Mouse (Mus musculus): ENCODE results near the gene Magel2. TPM values are rescaled to one million over a fixed set of nuclear protein-coding genes. Genes with fewer than 3 reads are reported as not detected.
A peak's percentile ranks its signal among the peaks of the same experiment; 100 is the strongest.

Magel2 gene
- total RNA-seq (2021): 1 to 10 TPM; 1.6 to 3.1 TPM

DNA sequence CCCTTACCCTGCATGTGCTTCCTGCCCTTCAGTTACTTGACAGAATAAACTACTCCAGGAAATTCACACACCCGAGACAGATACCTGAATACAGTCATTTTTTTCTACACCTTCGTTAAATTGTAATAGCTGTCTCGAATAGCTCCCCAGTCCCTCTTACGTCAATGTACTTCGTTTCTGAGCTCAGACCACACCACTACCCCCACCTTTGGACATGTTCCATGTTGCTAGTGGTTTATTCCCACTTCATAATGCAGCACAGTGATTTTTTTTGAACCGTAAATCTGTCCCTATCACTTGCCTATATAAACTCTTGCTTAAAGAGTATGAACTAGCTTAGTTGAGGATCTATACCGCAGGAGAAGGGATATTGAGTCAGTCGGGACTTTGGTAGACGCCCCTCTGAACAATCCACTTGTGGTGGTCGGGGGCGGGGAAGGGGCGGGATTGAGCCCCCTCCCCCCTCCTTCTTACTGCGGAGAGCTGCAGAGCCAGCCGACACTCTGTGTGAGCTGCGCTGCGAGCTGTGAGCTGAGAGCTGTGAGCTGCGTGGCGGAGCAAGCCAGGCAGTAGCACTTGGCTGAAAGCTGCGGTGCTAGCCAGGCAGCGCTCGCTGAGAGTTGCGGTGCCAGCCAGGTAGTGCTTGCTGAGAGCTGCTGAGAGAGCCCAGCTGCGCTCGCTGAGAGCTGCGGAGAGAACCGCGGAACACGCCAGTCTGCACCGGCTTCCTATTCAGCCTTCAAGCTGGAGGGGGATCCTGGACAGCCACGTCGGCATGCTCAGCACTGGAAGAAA is at the start of gene Magel2:
Gene Magel2, plus strand, starts transcription at position 501 of the 795 bp plus-strand sequence.
- peak; percentile 33 to 39 for DNase-seq (ENCODE audit: low spot score in 2 of 2)
- intact Hi-C loops (cut with DNase I): no loop called here

DNA sequence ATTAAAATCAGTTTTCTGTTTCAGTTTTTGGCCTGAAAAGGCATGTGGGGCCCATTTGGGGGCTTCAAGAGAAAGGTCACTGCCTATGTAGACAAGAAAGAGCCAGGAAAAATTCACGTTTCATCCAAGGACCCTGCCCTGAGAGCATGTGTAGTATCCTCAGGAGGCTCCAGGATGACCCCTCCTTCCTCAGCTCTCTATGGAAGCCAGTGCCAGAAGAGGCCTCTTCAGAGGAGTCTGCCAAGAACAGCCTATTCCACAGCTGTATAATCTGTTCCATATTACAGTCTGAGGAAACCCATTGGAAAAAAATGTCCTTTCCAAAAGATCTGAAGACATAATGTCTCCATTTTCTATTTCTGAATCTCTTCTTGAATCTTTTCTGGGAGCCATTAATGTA is 31.4 kb upstream of the Magel2 start:
- intact Hi-C loops (cut with DNase I): no loop called here
- no peak for DNase-seq (ENCODE audit: low spot score in 2 of 2)

DNA sequence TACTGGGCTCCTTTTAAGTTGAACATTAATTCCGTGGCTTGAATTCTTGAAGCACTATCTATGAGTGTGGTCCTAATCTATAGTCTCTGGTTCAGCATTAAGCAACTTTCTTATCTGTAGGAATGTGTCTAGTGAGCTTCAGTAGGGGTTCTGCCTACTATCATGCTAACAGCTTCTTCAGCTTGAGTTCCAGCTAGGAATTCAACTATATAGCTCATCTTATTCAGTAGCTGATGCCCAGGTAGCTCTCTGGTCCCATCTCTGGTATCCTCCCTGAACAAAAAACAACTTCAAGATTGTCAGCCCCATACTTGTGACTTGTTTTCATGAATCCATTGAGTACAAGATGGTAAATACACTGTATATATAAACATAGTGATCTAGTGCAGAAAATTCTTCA is 30.5 kb upstream of the Magel2 start, which contains the start of gene Ndn:
Gene Ndn, plus strand, starts transcription at position 301 of the 400 bp plus-strand sequence.
- no peak for DNase-seq (ENCODE audit: low spot score in 2 of 2)
- intact Hi-C loops (cut with DNase I): no loop called here

DNA sequence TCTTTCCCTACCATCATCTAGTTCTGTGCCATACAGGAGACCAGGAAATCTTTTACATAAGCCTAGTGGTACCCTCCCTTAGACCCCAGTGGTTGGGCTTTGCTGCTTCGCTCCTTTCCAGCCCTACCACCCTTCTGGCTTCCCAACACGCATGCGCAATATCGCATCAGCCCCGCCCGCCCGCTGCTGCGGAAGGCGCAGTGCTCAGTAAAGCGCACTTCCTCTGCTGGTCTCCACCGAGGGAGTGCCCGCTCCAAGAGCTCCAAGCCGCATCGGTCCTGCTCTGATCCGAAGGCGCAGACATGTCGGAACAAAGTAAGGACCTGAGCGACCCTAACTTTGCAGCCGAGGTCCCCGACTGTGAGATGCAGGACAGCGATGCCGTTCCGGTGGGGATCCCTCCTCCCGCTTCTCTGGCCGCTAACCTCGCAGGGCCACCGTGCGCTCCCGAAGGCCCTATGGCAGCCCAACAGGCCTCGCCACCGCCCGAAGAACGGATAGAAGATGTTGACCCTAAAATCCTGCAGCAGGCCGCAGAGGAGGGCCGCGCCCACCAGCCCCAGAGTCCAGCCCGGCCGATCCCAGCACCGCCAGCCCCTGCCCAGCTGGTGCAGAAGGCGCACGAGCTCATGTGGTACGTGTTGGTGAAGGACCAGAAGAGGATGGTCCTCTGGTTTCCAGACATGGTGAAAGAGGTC is 28.6 kb upstream of the Magel2 start:
- intact Hi-C loops (cut with DNase I): no loop called here
- peak; percentile 78 to 83 for DNase-seq (ENCODE audit: low spot score in 2 of 2)

DNA sequence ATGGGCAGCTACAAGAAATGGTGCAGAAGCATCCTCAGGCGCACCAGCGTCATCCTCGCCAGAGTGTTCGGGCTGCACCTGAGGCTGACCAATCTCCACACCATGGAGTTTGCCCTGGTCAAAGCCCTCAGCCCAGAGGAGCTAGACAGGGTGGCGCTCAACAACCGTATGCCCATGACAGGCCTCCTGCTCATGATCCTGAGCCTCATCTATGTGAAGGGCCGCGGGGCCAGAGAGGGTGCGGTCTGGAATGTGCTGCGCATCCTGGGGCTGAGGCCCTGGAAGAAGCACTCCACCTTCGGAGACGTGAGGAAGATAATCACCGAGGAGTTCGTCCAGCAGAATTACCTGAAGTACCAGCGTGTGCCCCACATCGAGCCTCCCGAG is 28.0 kb upstream of the Magel2 start:
- peak in 1 of 2 experiments; percentile 3 for DNase-seq (ENCODE audit: low spot score in 2 of 2)
- intact Hi-C loops (cut with DNase I): no loop called here

DNA sequence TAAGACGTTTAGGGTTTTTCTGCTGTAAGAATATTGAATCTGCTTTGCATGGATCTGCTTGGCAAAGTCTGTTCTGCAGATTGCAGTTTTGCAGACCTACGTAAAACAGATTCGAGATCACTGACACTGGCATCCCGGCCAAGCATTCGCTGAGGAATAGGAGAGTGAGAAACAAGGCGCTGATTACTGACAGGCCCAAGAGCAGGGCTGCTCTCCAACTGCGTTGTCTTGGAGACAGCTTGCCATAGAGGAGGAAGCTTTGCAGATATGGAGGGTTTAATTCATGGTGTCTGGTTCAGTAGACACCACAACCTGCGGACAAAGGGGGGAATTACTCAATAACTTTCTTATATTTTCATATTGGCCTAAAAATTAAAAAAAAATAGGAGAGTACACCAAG is 25.5 kb upstream of the Magel2 start:
- peak in 1 of 2 experiments; percentile 2 for DNase-seq (ENCODE audit: low spot score in 2 of 2)
- intact Hi-C loops (cut with DNase I): no loop called here

DNA sequence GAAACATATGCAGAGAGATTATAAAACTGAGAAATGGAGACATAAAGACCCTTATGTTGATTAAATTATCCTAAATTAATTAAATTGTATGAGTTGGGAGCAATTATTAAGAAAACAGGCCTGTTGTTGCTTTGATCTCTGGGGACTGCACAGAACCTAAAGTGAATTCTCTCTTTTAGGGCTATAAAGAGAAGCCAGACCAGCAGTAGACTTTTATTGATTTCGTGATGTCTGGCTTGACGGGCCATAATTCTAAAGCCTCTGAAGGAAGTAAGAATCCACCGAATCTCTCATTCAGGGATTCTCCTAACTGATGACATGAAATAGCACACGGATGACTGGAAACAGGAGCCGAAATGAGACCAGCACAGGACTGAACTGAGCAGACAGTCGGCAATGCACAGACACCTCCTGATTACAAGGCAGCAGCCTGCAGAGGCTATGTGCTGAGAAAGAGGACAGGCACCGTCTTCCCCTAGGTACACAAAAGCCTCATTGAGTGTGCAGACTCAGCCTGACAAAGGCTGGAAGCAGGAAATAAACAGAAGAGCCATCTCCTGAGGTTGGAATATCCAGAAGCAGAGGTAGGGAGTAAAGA is 11.7 kb upstream of the Magel2 start:
- DNase-seq (ENCODE audit: low spot score in 2 of 2): no peak
- intact Hi-C loops (cut with DNase I): no loop called here

DNA sequence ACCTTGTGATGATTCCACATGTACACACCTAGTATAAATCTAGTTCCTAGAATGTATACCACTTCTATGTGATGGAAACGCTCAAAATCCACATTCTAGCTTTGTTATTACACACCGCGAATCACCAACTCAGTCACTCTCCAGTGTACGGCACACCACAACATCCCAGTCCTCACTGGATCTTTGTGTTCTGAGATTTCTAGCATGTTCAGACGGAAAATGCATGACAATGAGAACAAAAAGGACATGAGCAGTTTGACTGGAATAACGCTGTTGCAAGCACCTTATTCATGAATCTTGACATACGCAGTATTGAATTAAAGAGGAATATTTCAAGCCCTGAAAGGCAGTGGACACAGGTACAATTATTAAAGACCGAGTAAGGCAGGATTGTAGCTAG is 10.1 kb upstream of the Magel2 start:
- intact Hi-C loops (cut with DNase I): no loop called here

DNA sequence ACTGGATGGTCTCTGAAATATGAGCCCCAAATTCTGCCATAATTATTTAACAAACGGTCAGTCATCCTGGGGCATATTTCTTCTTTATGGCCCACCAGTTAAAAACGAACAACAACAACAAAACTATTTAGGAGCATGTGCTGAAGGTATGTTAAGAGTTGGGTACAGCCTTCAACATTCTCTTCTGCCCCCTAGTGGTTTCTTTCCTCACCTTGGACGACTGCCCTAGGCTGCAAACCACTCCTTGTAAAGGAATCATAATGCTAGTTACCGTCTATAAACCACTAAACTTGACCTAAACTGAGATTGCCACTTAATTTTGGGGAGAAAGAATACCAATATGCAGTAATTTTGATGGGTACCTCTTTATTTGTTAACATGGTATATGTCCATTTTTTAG is 1.2 kb upstream of the Magel2 start:
- intact Hi-C loops (cut with DNase I): no loop called here
- DNase-seq (ENCODE audit: low spot score in 2 of 2): no peak

More for the DNA sequence above, 10.1 kb upstream of the Magel2 start:
- no peak for DNase-seq (ENCODE audit: low spot score in 2 of 2)

DNA sequence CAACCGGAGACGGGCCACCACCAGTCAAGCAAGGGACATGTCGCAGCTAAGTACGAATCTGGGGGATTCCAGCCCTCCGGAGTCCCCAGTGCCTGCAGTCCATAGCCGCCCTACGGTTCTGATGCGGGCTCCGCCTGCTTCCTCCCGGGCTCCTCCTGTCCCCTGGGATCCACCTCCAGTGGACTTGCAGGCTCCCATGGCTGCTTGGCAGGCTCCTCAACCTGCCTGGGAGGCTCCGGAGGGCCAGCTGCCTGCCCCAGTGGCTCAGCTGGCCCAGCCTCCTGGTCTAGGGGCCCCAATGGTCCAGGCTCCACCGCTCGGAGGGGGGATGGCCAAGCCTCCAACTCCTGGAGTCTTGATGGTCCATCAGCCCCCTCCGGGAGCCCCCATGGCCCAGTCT is 503 bp downstream of the Magel2 start:
- peak in 1 of 2 experiments; percentile 6 for DNase-seq (ENCODE audit: low spot score in 2 of 2)
- intact Hi-C loops (cut with DNase I): no loop called here

DNA sequence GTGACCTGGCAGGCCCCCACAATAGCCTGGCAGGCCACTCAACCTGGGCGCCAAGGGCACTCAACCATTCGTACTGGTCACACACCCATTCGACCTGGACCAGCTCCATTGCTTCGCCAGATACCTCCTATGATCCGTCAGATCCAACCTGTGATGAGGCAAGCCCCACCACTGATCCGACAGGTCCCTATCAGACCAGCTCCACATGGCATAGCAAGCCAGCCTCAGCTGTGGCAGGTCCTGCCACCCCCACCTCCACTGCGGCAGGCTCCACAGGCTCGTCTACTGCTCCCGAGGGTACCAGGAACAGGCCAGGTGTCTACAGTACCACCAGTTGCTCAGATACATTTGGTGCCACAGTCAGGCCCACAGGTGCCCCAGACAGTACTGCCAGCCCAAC is 1.7 kb downstream of the Magel2 start:
- DNase-seq (ENCODE audit: low spot score in 2 of 2): no peak
- intact Hi-C loops (cut with DNase I): no loop called here

DNA sequence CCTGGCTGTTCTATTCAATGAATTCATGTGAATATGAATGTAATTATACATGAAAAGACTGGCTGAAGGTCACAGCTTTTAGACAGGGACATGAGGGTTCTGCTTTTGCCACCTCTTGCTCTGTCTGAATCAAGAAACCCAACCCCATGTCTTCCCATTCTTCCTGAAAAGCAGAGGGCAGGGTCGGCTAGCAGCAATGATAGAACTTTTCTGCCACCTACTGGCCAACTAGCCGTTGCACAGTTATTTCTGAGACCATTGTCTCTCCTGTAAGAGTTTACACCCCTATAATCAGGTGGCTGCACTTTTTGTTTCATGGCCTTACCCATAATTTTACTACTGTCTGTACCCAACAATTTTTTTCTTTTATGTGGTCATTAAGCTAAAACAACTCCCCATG is 5.6 kb downstream of the Magel2 start:
- intact Hi-C loops (cut with DNase I): loop anchor here (2.0 kb wide), 1 partner anchor 156 kb away; no protein-coding TSS in a partner anchor
- peak; percentile 25 to 40 for DNase-seq (ENCODE audit: low spot score in 2 of 2)

DNA sequence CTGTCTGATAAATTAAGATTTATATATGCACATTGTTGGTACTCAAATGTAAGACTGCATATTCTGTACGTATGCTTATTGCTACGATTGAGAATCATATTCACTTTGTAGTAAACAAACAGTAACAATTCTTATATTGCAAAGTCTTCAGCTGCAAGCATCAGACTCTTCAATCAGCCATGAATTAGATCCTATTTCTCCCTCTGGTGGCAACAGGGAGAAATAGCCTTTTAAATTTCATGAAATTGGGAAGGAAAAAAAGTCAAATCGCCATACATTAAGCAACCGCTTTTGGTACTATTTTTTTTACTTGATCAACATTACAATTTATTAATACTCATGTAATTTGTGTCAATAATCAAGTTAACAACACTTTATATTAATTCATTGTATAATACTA is 11.5 kb downstream of the Magel2 start:
- intact Hi-C loops (cut with DNase I): no loop called here
- no peak for DNase-seq (ENCODE audit: low spot score in 2 of 2)

DNA sequence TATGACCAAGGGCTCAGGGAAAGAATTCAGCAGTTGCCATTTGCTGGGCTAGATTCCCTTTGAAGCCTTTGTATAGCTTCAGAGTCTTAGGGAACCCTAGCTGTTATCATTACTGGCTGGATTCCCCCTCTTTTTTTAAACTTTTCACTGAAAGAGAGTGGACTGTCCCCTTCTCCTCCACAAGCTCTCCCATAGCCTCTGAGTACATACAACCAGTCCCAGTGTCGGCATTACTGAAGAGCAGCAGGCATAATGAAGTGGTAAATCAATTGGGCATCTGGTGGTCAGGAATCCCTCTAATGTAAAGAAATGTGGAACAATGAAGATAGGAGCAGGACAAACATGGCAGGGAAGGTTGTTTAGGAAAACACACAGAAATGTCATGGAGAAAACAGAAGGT is 15.4 kb downstream of the Magel2 start:
- intact Hi-C loops (cut with DNase I): no loop called here
- no peak for DNase-seq (ENCODE audit: low spot score in 2 of 2)

DNA sequence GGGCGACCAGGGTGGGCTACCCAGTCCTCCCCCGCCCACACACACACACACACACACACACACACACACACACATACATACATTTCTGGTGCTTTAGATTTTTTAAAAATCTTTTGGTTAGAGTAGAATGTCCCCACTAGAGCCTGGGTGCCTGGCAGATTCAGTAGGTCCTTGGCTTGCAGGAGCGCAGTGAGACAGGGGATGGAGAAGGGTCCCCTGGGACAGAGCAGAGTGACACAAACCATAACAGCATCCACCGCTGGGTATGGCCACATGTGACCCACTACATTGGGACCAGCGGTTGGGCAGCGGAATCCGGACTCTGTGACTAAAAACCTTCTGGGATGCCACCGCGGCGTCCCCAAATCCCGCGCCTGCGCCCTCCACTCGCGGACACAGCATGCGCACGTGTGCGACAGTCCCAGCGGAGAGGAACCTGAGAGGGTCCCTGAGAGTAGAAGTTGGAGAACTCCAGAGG is 29.8 kb downstream of the Magel2 start:
- intact Hi-C loops (cut with DNase I): no loop called here
- DNase-seq (ENCODE audit: low spot score in 2 of 2): peak in 1 of 2 experiments; percentile 21

DNA sequence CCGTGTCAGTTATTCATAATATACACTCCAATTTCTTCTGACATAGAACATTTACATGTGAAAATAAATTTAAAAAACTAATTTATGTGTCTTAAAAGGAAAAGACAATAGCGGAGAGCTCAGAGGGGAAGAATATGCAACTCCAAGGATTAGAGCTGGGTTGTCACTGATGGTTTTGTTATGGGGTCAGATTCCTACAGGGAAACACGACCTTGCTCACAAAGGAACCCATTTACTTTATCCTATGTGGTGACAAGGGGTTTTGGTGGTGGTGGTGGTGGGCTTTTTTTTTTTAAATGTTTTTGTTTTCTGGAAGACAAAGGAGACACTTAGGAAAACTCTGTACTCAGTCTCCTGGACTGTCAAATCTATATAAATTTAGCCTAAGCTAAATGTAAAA is 31.0 kb downstream of the Magel2 start:
- DNase-seq (ENCODE audit: low spot score in 2 of 2): no peak
- intact Hi-C loops (cut with DNase I): no loop called here

DNA sequence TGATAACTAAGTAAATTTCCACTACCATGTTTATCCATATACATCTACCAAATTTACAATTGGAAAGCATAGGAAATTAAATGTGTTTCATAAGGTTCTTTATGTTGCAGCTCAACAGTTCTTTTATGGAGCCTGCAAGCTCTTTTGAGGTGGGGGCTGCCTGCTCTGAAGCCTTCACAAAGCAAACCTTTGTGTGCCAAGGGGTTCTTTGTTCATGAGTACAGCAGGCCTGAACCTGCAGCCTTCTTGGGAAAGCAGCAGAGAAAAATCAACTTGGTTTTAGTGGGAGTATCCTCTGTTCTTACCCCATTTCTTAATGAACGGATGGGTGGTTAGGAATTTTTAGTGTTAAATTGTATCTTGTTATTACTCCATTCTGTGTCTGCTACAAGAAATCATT is 38.4 kb downstream of the Magel2 start:
- no peak for DNase-seq (ENCODE audit: low spot score in 2 of 2)
- intact Hi-C loops (cut with DNase I): no loop called here

DNA sequence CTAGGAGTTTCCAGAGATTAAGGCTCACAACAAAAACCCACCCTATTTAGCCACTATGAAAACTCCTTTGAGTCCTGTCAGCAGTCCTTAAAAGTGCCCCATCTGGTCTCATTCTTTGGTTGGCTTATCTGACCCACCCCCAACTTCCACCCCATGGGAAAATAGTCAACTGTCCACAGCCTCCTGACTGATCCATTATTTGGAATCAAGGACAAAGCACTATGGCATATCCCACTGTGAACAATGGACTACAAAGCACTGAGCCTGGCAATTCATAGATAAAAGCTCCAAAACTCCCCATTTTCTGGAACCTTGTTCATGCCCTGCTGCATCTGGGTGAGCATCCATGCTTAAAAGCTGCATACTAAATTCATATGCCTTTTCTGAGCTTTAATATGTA is 39.4 kb downstream of the Magel2 start:
- intact Hi-C loops (cut with DNase I): no loop called here
- no peak for DNase-seq (ENCODE audit: low spot score in 2 of 2)

DNA sequence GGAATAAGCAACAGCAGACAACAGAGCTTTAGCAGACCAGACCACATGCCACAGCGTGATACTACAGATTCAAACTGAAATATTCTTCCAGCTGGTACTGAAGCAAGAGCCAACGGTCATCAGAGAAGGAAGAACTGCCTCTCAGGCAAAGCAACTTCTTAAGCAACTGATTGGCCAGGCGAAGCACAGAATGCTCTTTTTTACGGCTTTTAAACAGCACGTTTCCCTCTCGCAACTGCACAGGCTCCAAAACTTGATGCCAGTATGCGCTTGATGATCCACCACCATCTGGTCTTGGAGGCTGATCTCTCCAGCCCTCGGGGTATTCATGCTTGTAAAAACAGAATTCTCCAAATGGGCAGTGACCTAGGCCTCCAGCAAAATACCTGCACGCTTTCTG is 41.5 kb downstream of the Magel2 start:
- intact Hi-C loops (cut with DNase I): no loop called here
- no peak for DNase-seq (ENCODE audit: low spot score in 2 of 2)

DNA sequence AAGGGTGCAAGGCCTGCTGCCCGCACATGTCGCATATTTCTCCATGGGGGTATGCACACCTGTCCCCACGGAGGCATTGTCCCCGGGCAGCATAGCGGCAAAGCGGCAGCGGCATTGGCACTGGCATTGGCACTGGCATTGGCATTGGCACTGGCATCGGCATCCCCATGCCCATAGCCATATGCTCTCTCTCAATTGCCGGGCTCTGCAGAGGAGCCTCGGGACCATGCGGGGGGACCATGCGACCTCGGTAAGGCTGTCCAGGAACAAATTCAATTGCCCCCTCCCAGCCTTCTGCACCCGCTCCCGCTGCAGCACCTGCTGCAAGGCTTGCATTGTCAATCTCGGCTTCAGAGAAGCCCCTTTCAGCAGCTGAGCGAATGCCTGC is 42.3 kb downstream of the Magel2 start:
- DNase-seq (ENCODE audit: low spot score in 2 of 2): no peak
- intact Hi-C loops (cut with DNase I): no loop called here
